In the genomic region with DNA sequence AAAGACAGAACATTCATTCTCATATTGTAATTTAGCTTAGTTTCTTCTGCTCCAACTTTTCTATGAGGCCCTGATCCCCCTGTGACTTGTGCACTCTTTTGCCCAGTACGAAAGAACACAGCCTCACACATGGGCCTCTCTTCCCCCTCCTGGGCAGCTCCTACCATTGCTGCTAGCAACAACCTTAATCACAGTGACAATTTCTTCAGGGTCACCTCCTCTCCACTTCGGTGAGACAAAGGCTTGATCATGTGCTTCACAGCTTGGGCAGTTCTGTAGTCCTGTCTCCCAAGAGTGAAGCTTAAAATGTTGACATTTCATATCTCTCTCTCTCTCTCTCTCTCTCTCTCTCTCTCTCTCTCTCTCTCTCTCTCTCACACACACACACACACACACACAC, we compare ENCODE assay signal across 16 mouse cellular contexts.
"Had no signal": no experiment of that assay in that cellular context is flagged by ENCODE, and none has a peak within 500 bp of the region (broad histone marks: within the 10 kb centered on the region; RNA-seq: fewer than 3 reads in every experiment).

No protein-coding gene starts in this region.

- H3K9ac ChIP-seq: liver, embryonic 14.5 days; lung, embryonic 14.5 days; midbrain, embryonic 13.5 days; midbrain, embryonic 15.5 days; neural tube, embryonic 12.5 days; stomach, embryonic 15.5 days had no signal

- H3K36me3 ChIP-seq: midbrain, embryonic 10.5 days; midbrain, embryonic 13.5 days; midbrain, embryonic 15.5 days; neural tube, embryonic 12.5 days; stomach, embryonic 15.5 days had no signal

- H3K27ac ChIP-seq: liver, embryonic 14.5 days; midbrain, embryonic 10.5 days; midbrain, embryonic 13.5 days; midbrain, embryonic 15.5 days; neural tube, embryonic 12.5 days; stomach, embryonic 15.5 days; stomach, postnatal 0 days had no signal

- H3K4me1 ChIP-seq: midbrain, embryonic 13.5 days; midbrain, embryonic 15.5 days; neural tube, embryonic 12.5 days; stomach, embryonic 15.5 days had no signal

- H3K4me2 ChIP-seq: lung, embryonic 14.5 days; midbrain, embryonic 13.5 days; midbrain, embryonic 15.5 days; neural tube, embryonic 12.5 days; stomach, embryonic 15.5 days had no signal

- DNase-seq: lung, adult 18-20 months; lung, embryonic 14.5 days; lung, postnatal 10 days; lung, postnatal 4 days; right cerebral cortex, postnatal 14 days; thymus, adult 2 months; thymus, postnatal 25 days; thymus, postnatal 4 days had no signal

- H3K27me3 ChIP-seq: midbrain, embryonic 13.5 days; midbrain, embryonic 15.5 days; neural tube, embryonic 12.5 days; stomach, embryonic 15.5 days had no signal

- H3K4me3 ChIP-seq: midbrain, embryonic 10.5 days; midbrain, embryonic 13.5 days; midbrain, embryonic 15.5 days; myocyte; neural tube, embryonic 12.5 days; stomach, embryonic 15.5 days had no signal

- H3K9me3 ChIP-seq: midbrain, embryonic 10.5 days; midbrain, embryonic 13.5 days; midbrain, embryonic 15.5 days; neural tube, embryonic 12.5 days; stomach, embryonic 15.5 days had no signal

- ATAC-seq: midbrain, embryonic 13.5 days; midbrain, embryonic 15.5 days had no signal
